Mouse (Mus musculus): ENCODE measurements around the gene Adam12. TPM values are rescaled to one million over a fixed set of nuclear protein-coding genes. Genes with fewer than 3 reads are reported as not detected.

The Adam12 gene
- polyA plus RNA-seq, 1 experiment from 2014 or later: 2.1 TPM

GRCm38 (mm10) chr7:133967906-133968305 lies 264.0 kb downstream of the Adam12 start:
- 14% methylated on average over 5 of the region's 5 CpGs for WGBS
- H3K4me2 ChIP-seq (ENCODE audit: low read length): peak overlapping the region; percentile 34
- peak overlapping the region; percentile 17 for H3K27ac ChIP-seq (ENCODE audit: low read length)
- H3K9ac ChIP-seq (ENCODE audit: low read depth, low read length): no peak overlapping the region
- no peaks in the 10 kb centered on the region for H3K27me3 ChIP-seq (ENCODE audit: control insufficient read depth, insufficient read depth, low read depth, low read length)
- H3K4me3 ChIP-seq (ENCODE audit: low read depth, low read length): no peak overlapping the region
- H3K36me3 ChIP-seq (ENCODE audit: control insufficient read depth, insufficient read depth, low read length): no peaks in the 10 kb centered on the region
- H3K4me1 ChIP-seq (ENCODE audit: control insufficient read depth, insufficient read depth, low read length): peaks cover 12% of the 10 kb centered on the region
- no peaks in the 10 kb centered on the region for H3K9me3 ChIP-seq (replicated peaks; ENCODE audit: control insufficient read depth, low read length, poor library complexity, severe bottlenecking)
- ATAC-seq: no peak

GRCm38 (mm10) chr7:133963501-133963900 lies 268.4 kb downstream of the Adam12 start:
- peaks cover 12% of the 10 kb centered on the region for H3K4me1 ChIP-seq (ENCODE audit: control insufficient read depth, insufficient read depth, low read length)
- H3K27me3 ChIP-seq (ENCODE audit: control insufficient read depth, insufficient read depth, low read depth, low read length): no peaks in the 10 kb centered on the region
- no peak overlapping the region for H3K4me2 ChIP-seq (ENCODE audit: low read length)
- WGBS: 76% methylated on average over 8 of the region's 8 CpGs
- no peak for ATAC-seq
- H3K9ac ChIP-seq (ENCODE audit: low read depth, low read length): no peak overlapping the region
- no peaks in the 10 kb centered on the region for H3K36me3 ChIP-seq (ENCODE audit: control insufficient read depth, insufficient read depth, low read length)
- no peaks in the 10 kb centered on the region for H3K9me3 ChIP-seq (replicated peaks; ENCODE audit: control insufficient read depth, low read length, poor library complexity, severe bottlenecking)
- no peak overlapping the region for H3K4me3 ChIP-seq (ENCODE audit: low read depth, low read length)
- H3K27ac ChIP-seq (ENCODE audit: low read length): no peak overlapping the region

- no peaks in the 10 kb centered on the region for H3K4me1 ChIP-seq (ENCODE audit: control insufficient read depth, insufficient read depth, low read length)
- no peaks in the 10 kb centered on the region for H3K36me3 ChIP-seq (ENCODE audit: control insufficient read depth, insufficient read depth, low read length)
- H3K27ac ChIP-seq (ENCODE audit: low read length): no peak overlapping the region
- 69% methylated on average over 4 of the region's 4 CpGs for WGBS
- H3K27me3 ChIP-seq (ENCODE audit: control insufficient read depth, insufficient read depth, low read depth, low read length): no peaks in the 10 kb centered on the region
- H3K9me3 ChIP-seq (replicated peaks; ENCODE audit: control insufficient read depth, low read length, poor library complexity, severe bottlenecking): no peaks in the 10 kb centered on the region
- H3K9ac ChIP-seq (ENCODE audit: low read depth, low read length): no peak overlapping the region
- ATAC-seq: no peak
- no peak overlapping the region for H3K4me2 ChIP-seq (ENCODE audit: low read length)
- no peak overlapping the region for H3K4me3 ChIP-seq (ENCODE audit: low read depth, low read length)
Measured at GRCm38 (mm10) chr7:133959200-133959599, 272.7 kb downstream of the Adam12 start.

- WGBS: 65% methylated on average over 2 of the region's 2 CpGs
- H3K4me1 ChIP-seq (ENCODE audit: control insufficient read depth, insufficient read depth, low read length): no peaks in the 10 kb centered on the region
- H3K4me2 ChIP-seq (ENCODE audit: low read length): no peak overlapping the region
- no peaks in the 10 kb centered on the region for H3K27me3 ChIP-seq (ENCODE audit: control insufficient read depth, insufficient read depth, low read depth, low read length)
- H3K27ac ChIP-seq (ENCODE audit: low read length): no peak overlapping the region
- no peak for ATAC-seq
- no peaks in the 10 kb centered on the region for H3K36me3 ChIP-seq (ENCODE audit: control insufficient read depth, insufficient read depth, low read length)
- H3K9ac ChIP-seq (ENCODE audit: low read depth, low read length): no peak overlapping the region
- no peaks in the 10 kb centered on the region for H3K9me3 ChIP-seq (replicated peaks; ENCODE audit: control insufficient read depth, low read length, poor library complexity, severe bottlenecking)
- no peak overlapping the region for H3K4me3 ChIP-seq (ENCODE audit: low read depth, low read length)
Measured at GRCm38 (mm10) chr7:133957873-133958272, 274.1 kb downstream of the Adam12 start.

GRCm38 (mm10) chr7:133954111-133955091 lies 277.5 kb downstream of the Adam12 start:
- H3K36me3 ChIP-seq (ENCODE audit: control insufficient read depth, insufficient read depth, low read length): no peaks in the 10 kb centered on the region
- H3K9ac ChIP-seq (ENCODE audit: low read depth, low read length): no peak overlapping the region
- H3K4me1 ChIP-seq (ENCODE audit: control insufficient read depth, insufficient read depth, low read length): no peaks in the 10 kb centered on the region
- no peak overlapping the region for H3K27ac ChIP-seq (ENCODE audit: low read length)
- H3K9me3 ChIP-seq (replicated peaks; ENCODE audit: control insufficient read depth, low read length, poor library complexity, severe bottlenecking): no peaks in the 10 kb centered on the region
- no peaks in the 10 kb centered on the region for H3K27me3 ChIP-seq (ENCODE audit: control insufficient read depth, insufficient read depth, low read depth, low read length)
- H3K4me2 ChIP-seq (ENCODE audit: low read length): no peak overlapping the region
- ATAC-seq: no peak
- no peak overlapping the region for H3K4me3 ChIP-seq (ENCODE audit: low read depth, low read length)
- WGBS: 45% methylated on average over 9 of the region's 9 CpGs

GRCm38 (mm10) chr7:133951777-133952545 lies 280.0 kb downstream of the Adam12 start:
- Histone ChIP-seq H3K4me2 (ENCODE audit: low read length) (no peak overlapping the region), H3K9ac (ENCODE audit: low read depth, low read length) (no peak overlapping the region), H3K4me3 (ENCODE audit: low read depth, low read length) (no peak overlapping the region), H3K9me3 (replicated peaks; ENCODE audit: control insufficient read depth, low read length, poor library complexity, severe bottlenecking) (no peaks in the 10 kb centered on the region), H3K4me1 (ENCODE audit: control insufficient read depth, insufficient read depth, low read length) (no peaks in the 10 kb centered on the region), H3K36me3 (ENCODE audit: control insufficient read depth, insufficient read depth, low read length) (no peaks in the 10 kb centered on the region), H3K27ac (ENCODE audit: low read length) (no peak overlapping the region), H3K27me3 (ENCODE audit: control insufficient read depth, insufficient read depth, low read depth, low read length) (no peaks in the 10 kb centered on the region)
- ATAC-seq: no peak
- 87% methylated on average over 14 of the region's 14 CpGs for WGBS

GRCm38 (mm10) chr7:133947360-133947759 lies 284.6 kb downstream of the Adam12 start:
- no peaks in the 10 kb centered on the region for H3K27me3 ChIP-seq (ENCODE audit: control insufficient read depth, insufficient read depth, low read depth, low read length)

GRCm38 (mm10) chr7:133946757-133947345 lies 285.1 kb downstream of the Adam12 start:
- Histone ChIP-seq H3K4me2 (ENCODE audit: low read length) (no peak overlapping the region), H3K4me3 (ENCODE audit: low read depth, low read length) (no peak overlapping the region), H3K9ac (ENCODE audit: low read depth, low read length) (no peak overlapping the region), H3K36me3 (ENCODE audit: control insufficient read depth, insufficient read depth, low read length) (no peaks in the 10 kb centered on the region), H3K4me1 (ENCODE audit: control insufficient read depth, insufficient read depth, low read length) (no peaks in the 10 kb centered on the region), H3K27me3 (ENCODE audit: control insufficient read depth, insufficient read depth, low read depth, low read length) (no peaks in the 10 kb centered on the region), H3K9me3 (replicated peaks; ENCODE audit: control insufficient read depth, low read length, poor library complexity, severe bottlenecking) (no peaks in the 10 kb centered on the region), H3K27ac (ENCODE audit: low read length) (no peak overlapping the region)
- 75% methylated on average over 2 of the region's 2 CpGs for WGBS
- ATAC-seq: no peak

More at GRCm38 (mm10) chr7:133947360-133947759, 284.6 kb downstream of the Adam12 start:
- H3K27ac ChIP-seq (ENCODE audit: low read length): no peak overlapping the region
- no peak for ATAC-seq
- H3K36me3 ChIP-seq (ENCODE audit: control insufficient read depth, insufficient read depth, low read length): no peaks in the 10 kb centered on the region
- no peak overlapping the region for H3K4me2 ChIP-seq (ENCODE audit: low read length)
- H3K4me3 ChIP-seq (ENCODE audit: low read depth, low read length): no peak overlapping the region
- no peaks in the 10 kb centered on the region for H3K9me3 ChIP-seq (replicated peaks; ENCODE audit: control insufficient read depth, low read length, poor library complexity, severe bottlenecking)
- WGBS: 80% methylated on average over 2 of the region's 2 CpGs
- no peaks in the 10 kb centered on the region for H3K4me1 ChIP-seq (ENCODE audit: control insufficient read depth, insufficient read depth, low read length)
- no peak overlapping the region for H3K9ac ChIP-seq (ENCODE audit: low read depth, low read length)
